In genomic region chr19:45105591-45105990, GRCm38 (mm10) we compare ENCODE assay signal across 22 mouse cellular contexts. TPM values are rescaled to one million over a fixed set of nuclear protein-coding genes. Genes with fewer than 3 reads are reported as not detected.
"Had no signal": no experiment of that assay in that cellular context is flagged by ENCODE, and none has a peak within 500 bp of the region (broad histone marks: within the 10 kb centered on the region; RNA-seq: fewer than 3 reads in every experiment).

No protein-coding gene starts in this region.

- ATAC-seq: midbrain, embryonic 13.5 days; midbrain, embryonic 15.5 days had no signal

- H3K4me3 ChIP-seq: midbrain, embryonic 10.5 days; midbrain, embryonic 13.5 days; midbrain, embryonic 15.5 days; neural tube, embryonic 12.5 days; stomach, embryonic 15.5 days had no signal

- H3K36me3 ChIP-seq: midbrain, embryonic 10.5 days; midbrain, embryonic 13.5 days; midbrain, embryonic 15.5 days; neural tube, embryonic 12.5 days; stomach, embryonic 15.5 days had no signal

- H3K4me2 ChIP-seq: lung, embryonic 14.5 days; midbrain, embryonic 13.5 days; midbrain, embryonic 15.5 days; stomach, embryonic 15.5 days had no signal

- H3K27me3 ChIP-seq: midbrain, embryonic 15.5 days had no signal

- H3K9me3 ChIP-seq: midbrain, embryonic 10.5 days; midbrain, embryonic 13.5 days; midbrain, embryonic 15.5 days; neural tube, embryonic 12.5 days; stomach, embryonic 15.5 days had no signal

- H3K9ac ChIP-seq: lung, embryonic 14.5 days; midbrain, embryonic 13.5 days; midbrain, embryonic 15.5 days; neural tube, embryonic 12.5 days; stomach, embryonic 15.5 days had no signal

- H3K4me1 ChIP-seq: neural tube, embryonic 12.5 days; stomach, embryonic 15.5 days had no signal

- DNase-seq: lung, adult 18-20 months; lung, embryonic 14.5 days; lung, postnatal 10 days; lung, postnatal 4 days; right cerebral cortex, postnatal 14 days; thymus, adult 2 months; thymus, postnatal 25 days; thymus, postnatal 4 days had no signal

- H3K27ac ChIP-seq: midbrain, embryonic 10.5 days; midbrain, embryonic 13.5 days; midbrain, embryonic 15.5 days; neural tube, embryonic 12.5 days; stomach, embryonic 15.5 days; stomach, postnatal 0 days had no signal

RNA-seq across cellular contexts. Expression of gene Kazald1, which starts 30.6 kb away (rescaled TPM):
- total RNA-seq: megakaryocyte, adult 5-6 weeks; neutrophil, adult 5-6 weeks had no signal

RNA-seq across cellular contexts. Expression of gene Tlx1, which starts 44.9 kb away (rescaled TPM):
- total RNA-seq: megakaryocyte, adult 5-6 weeks; megakaryocyte-erythroid progenitor cell, adult 5-6 weeks; midbrain, postnatal 0 days; monocyte, adult 5-6 weeks; neutrophil, adult 5-6 weeks had no signal
- polyA plus RNA-seq: lung, embryonic 14.5 days; lung, embryonic 16.5 days; midbrain, embryonic 15.5 days; midbrain, postnatal 0 days; neural tube, embryonic 14.5 days; stomach, postnatal 0 days; urinary bladder, adult 2 months had no signal
